8 mouse cellular contexts compared by ENCODE assay signal in the genomic region with DNA sequence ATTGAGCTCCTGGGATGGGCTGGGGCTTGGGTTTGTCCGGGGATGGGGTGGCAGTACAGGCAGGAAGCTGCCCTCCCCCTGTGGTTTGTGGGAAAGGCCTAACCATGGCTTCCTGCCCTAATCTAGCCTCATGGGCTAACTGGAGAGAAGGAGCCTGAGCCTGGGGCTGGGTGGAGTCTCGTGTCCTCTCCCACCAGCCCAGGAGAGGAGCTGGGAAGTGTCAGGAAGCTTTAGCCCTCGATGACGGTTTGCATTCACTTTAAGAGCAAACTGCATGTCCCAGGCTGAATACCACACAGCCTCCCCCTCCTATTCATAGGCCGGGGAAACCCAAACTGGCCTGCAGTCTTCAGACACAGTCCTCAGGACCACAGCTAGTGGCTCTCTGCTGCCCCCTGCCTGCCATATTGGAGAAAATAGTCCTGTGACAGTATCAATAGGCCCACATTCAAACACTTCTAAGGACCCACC. TPM values are rescaled to one million over a fixed set of nuclear protein-coding genes. Genes with fewer than 3 reads are reported as not detected.
DNase-seq lines count a peak whose midpoint lies in the region; ATAC-seq lines count a peak whose summit lies in the region.

No protein-coding gene starts in this region.

- ATAC-seq in frontal cortex, adult (ENCODE audit: low TSS enrichment), result no peak
- 0 out of 2 replicates have a peak, but pooled peaks have one; percentile 44 for ATAC-seq in erythroid progenitor cell, adult 5-6 weeks (replicated peaks; ENCODE audit: low FRiP score, poor library complexity, severe bottlenecking)

- peak; percentile 49 to 59 for DNase-seq in frontal cortex, postnatal 25 days (ENCODE audit: low spot score in 2 of 2)
- peak; percentile 84 for DNase-seq in CD4-positive helper T cell, adult 2 months (ENCODE audit: low read depth, low spot score)
- peak; percentile 90 for DNase-seq in brain, adult 2 months (ENCODE audit: low read depth, low spot score)
- peak; percentile 46 to 73 for DNase-seq in kidney, adult 8-10 months
- peak; percentile 54 to 61 for DNase-seq in lung, adult 18-20 months
- peak; percentile 66 to 69 for DNase-seq in right cerebral cortex, adult 2 months (ENCODE audit: low spot score in 2 of 2)

RNA-seq across cellular contexts. Expression of a gene that starts 1.7 kb away (rescaled TPM):
- total RNA-seq in erythroid progenitor cell, adult 5-6 weeks (2015; ENCODE audit: low replicate concordance), result 5.0 and 5.8 TPM in 2 replicates
- 1.3 and 2.4 TPM in 2 replicates for total RNA-seq in erythroid progenitor cell, adult 5-6 weeks (2017; ENCODE audit: low replicate concordance)

RNA-seq across cellular contexts. Expression of a gene that starts 3.7 kb away (rescaled TPM):
- 4.3 TPM in 1 of 2 replicates, not detected in the other for total RNA-seq in erythroid progenitor cell, adult 5-6 weeks (2015; ENCODE audit: low replicate concordance)
- 0.77 TPM in 1 of 2 replicates, not detected in the other for total RNA-seq in erythroid progenitor cell, adult 5-6 weeks (2017; ENCODE audit: low replicate concordance)

RNA-seq across cellular contexts. Expression of a gene that starts 27.6 kb away (rescaled TPM):
- total RNA-seq in erythroid progenitor cell, adult 5-6 weeks (2015; ENCODE audit: low replicate concordance), result not detected in 2 replicates
- not detected in 2 replicates for total RNA-seq in erythroid progenitor cell, adult 5-6 weeks (2017; ENCODE audit: low replicate concordance)

RNA-seq across cellular contexts. Expression of a gene that starts 29.9 kb away (rescaled TPM):
- total RNA-seq in erythroid progenitor cell, adult 5-6 weeks (2015; ENCODE audit: low replicate concordance), result not detected in 2 replicates
- not detected in 2 replicates for total RNA-seq in erythroid progenitor cell, adult 5-6 weeks (2017; ENCODE audit: low replicate concordance)

RNA-seq across cellular contexts. Expression of a gene that starts 31.1 kb away (rescaled TPM):
- not detected in 2 replicates for total RNA-seq in erythroid progenitor cell, adult 5-6 weeks (2015; ENCODE audit: low replicate concordance)
- not detected in 2 replicates for total RNA-seq in erythroid progenitor cell, adult 5-6 weeks (2017; ENCODE audit: low replicate concordance)
